Mouse (Mus musculus) adrenal gland, adult 2 months (tissue): ENCODE measurements around the gene Tead1. TPM values are rescaled to one million over a fixed set of nuclear protein-coding genes. Genes with fewer than 3 reads are reported as not detected.
"Not testable (repeated sequence)": the region's sequence is repeated elsewhere in the genome, so short reads cannot be mapped to it uniquely, and the experiment has no call there.

Experiments
- DNase-seq: peaks from one replicate; pipeline ENCODE4 v3.0.0; 2021
- microRNA-seq, 2 experiments: library from miRNA; unstranded; fragments of <30 nt; microRNA quantifications; one replicate each; pipeline ENCODE4 v1.2.0; 2021
- polyA plus RNA-seq: library from polyadenylated mRNA; depleted of rRNA; stranded (reverse); fragments of >200 nt; gene quantifications from 2 replicates; pipeline ENCODE4 v1.2.3, GENCODE M21; 2012
- total RNA-seq, 2 experiments: library from RNA; stranded (reverse); gene quantifications; 2 replicates each; pipeline ENCODE4 v1.2.3; 2021

Tead1 gene
- total and polyA plus RNA-seq, 3 experiments, result 18.6 to 106 (median 57.7) TPM

- DNase-seq, result peak; percentile 72
Measured at GRCm38 (mm10) chr7:112918279-112918991, 239.3 kb downstream of the Tead1 start.

- DNase-seq, result peak; percentile 48
Measured at GRCm38 (mm10) chr7:112919845-112920244, 240.7 kb downstream of the Tead1 start.

GRCm38 (mm10) chr7:112922801-112923200 is 243.7 kb downstream of the Tead1 start:
- DNase-seq, result no peak

- no peak for DNase-seq
Measured at GRCm38 (mm10) chr7:112923712-112924111, 244.6 kb downstream of the Tead1 start.

DNA sequence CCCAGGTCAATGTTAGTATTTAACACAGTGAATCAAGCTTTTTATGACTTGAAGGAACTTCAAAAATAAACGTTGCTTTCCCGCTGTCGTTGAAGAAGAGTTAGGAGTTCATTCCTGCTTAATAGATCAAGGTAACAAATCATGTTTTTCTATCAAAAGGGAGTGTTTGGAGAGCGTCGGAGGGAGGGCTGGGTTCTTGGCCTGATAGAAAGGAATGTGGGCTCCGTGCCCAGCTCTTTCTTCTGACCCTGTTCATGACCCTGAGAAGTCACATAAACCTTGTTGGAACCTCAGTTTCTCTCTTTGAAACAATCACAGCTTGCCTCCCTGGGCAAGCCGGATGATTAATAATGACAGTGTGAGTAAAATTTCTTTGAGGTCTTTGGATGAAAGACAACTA is 251.6 kb downstream of the Tead1 start:
- DNase-seq, result peak; percentile 72

- DNase-seq, result not testable (repeated sequence)
Measured at GRCm38 (mm10) chr7:112935876-112936275, 256.8 kb downstream of the Tead1 start.

DNA sequence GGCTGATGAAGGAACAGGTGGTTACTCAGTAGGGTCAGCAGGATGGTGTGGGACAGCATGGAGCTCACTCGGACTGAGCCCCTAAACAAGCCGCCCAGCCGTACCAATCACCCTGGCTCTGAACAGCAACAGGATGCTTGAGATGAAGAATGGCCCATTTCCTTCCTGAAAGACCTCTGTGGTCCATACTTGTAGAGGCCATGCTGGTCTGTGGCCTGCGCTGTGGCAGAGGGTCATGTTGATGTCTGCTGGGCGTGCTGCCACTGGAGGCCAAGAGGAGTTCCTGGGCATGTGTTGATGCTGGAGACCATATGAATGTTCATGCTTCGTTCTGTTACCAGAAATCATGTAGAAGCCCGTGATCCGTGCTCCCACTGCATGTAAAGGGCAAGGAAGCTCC is 258.0 kb downstream of the Tead1 start:
- no peak for DNase-seq

GRCm38 (mm10) chr7:112938959-112939358 is 259.8 kb downstream of the Tead1 start:
- no peak for DNase-seq

DNA sequence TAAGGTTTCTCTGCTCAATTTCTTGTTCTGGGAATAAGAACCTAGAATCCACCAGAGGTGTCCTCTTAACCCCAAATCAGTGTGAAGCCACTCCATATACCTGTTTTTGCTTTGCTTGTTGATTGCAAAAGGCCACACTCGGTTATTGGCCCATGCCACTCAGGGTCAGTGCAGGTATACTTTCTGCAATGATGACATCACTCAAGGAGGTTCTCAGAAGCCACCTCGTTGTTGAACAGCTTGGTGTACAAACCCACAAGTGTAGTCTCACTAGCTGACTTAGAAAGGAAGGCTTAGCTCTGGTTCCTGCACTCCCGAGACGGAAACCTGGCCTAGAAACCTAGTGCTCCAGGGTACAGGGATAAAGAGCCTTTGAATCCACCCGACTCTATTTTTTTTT is 263.4 kb downstream of the Tead1 start:
- no peak for DNase-seq

DNA sequence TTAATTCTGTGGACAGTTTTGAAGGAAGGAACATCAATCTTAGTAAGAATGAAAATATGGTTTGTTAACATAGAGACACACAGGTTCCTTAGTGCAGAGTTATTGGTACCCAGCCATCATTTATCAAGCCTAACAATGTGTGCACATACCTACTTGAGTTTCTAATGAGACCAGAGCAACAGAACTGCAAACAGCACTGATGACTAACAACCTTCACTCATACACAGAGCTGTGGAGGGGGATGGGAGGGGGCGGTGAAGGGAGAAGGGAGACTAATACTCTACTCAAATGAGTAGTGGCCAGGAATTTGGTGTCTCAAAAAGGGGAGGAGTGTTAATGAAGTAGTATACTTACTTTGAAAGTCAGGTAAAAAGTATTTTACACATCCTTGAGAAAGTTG is 263.9 kb downstream of the Tead1 start:
- no peak for DNase-seq

DNA sequence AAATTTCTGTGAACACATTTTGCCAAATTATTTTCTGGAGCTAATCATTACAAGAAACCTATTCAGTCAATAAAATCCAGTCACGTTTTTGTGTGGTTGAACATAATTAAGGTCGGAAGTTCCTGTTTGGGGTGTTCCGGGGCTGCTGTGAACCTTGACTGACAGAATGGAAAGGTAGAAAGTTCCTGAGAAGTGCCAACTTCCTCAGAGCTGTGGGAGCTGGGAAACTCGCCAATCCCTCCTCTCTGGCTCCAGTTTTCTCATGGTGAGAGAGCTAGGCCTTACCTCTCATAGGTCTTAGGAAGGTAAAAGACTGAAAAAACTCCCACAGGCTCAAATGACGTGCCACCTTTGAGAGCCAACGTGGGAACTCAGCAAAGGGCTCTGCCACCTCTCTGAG is 267.6 kb downstream of the Tead1 start:
- no peak for DNase-seq

DNA sequence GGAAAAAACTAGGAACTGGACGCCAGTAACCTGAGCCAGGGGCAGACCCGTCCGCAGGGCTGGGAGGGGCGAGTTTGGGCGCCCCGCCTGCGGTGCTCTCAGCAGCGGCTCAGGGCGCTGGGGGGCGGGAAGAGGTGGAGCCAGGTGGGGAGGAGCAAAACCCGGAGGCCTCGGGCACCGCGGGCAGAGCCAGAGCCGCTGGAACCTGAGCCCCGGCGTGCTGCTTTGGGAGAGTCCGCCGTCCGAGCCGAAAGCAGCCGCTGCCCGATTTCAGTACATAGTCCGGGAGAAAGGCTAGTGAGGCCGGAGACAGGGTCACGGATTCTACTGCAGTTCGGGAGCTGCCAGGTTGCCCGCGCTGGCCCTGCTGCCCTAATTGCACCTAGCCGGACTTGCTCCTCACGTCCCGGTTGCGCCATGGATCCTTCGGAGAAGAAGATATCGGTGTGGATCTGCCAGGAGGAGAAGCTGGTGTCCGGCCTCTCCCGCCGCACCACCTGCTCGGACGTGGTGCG is 274.7 kb downstream of the Tead1 start, which contains the start of gene Rassf10:
TSS of gene Rassf10 (plus strand) at position 186 of the 515 bp plus-strand sequence.
- DNase-seq, result peak; percentile 96

- peak; percentile 68 for DNase-seq
Measured at GRCm38 (mm10) chr7:112954351-112955102, 275.4 kb downstream of the Tead1 start.

DNA sequence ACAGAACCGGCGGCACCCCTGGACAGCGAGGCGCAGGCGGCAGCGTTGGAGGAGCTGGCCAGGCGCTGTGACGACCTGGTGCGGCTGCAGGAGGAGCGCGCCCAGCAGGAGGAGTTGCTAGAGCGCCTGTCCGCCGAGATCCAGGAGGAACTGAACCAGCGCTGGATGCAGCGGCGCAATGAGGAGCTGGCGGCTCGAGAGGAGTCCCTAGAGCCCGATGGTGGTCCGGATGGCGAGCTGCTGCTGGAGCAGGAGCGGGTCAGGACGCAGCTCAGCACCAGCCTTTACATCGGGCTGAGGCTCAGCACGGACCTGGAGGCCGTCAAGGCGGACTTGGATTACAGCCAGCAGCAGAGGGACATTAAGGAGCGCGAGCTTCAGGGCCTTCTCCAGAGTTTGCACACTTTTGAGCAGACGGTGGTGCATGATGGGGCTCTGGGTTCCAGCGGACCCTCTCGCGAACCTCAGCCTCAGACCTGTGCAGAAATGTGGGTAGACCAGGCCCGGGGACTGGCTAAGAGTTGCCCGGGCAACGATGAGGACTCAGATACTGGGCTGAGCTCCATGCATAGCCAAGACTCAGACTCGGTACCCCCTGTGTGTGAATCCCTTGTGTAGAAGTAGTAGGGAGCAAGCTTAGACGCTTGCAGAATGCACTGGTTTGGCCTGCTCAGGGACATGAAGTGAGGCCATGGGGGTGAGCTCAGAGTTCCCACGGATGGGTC is 276.1 kb downstream of the Tead1 start:
- DNase-seq, result peak; percentile 80

DNA sequence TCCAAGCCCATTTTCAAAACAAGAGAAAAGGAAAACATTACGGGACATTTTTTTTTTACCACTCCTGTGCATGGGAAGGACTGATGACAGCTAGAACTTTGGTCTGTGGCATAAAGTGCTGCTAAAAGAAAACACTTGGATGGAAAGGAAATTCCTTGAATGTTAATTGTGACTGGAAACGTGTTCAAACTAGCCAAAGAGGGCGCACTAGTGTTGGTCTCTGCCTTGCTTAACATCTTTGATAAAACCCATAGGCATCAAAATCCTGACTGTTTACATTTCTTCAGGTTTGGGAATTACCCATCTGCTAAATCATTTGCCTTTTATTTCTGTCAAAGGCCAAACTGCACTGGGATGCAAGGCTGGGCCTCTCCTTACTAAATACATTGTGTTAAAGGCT is 276.8 kb downstream of the Tead1 start:
- no peak for DNase-seq

Small RNA genes within 50 kb of the gene (microRNA-seq; reads per million reads assigned to microRNA genes)
- 0 reads per million in 2 experiments for gene Gm44462
